Mouse (Mus musculus) midbrain, postnatal 0 days (tissue): ENCODE data around the gene Tpsab1. TPM values are rescaled to one million over a fixed set of nuclear protein-coding genes. Genes with fewer than 3 reads are reported as not detected.

Source experiments
- ATAC-seq: fragments of 200-750 bp; cut with Nextera tagmentation; 2 replicates; pipeline ENCODE4 v1.8.0; 2017; ENCODE audit warnings: moderate number of reproducible peaks, mild to moderate bottlenecking, moderate TSS enrichment, moderate library complexity; ENCODE audit not compliant: low FRiP score
- DNase-seq: peaks from one replicate; pipeline ENCODE4 v3.0.0-alpha.2; 2015; ENCODE audit warnings: low spot score
- H3K27ac ChIP-seq: fragments of 300-500 bp; sonication (generic); 2 replicates; pipeline ENCODE4 v1.5.1; 2014; ENCODE audit warnings: low read depth, mild to moderate bottlenecking, low read length, mixed read lengths
- H3K27me3 ChIP-seq: fragments of 300-500 bp; sonication (generic); 2 replicates; pipeline ENCODE4 v1.6.1; 2014; ENCODE audit warnings: low read length, control low read depth, mixed read lengths; ENCODE audit not compliant: insufficient read depth
- H3K36me3 ChIP-seq: fragments of 300-500 bp; sonication (generic); 2 replicates; pipeline ENCODE4 v1.6.1; 2014; ENCODE audit warnings: low read length, control low read depth, mixed read lengths; ENCODE audit not compliant: insufficient read depth
- H3K4me1 ChIP-seq: fragments of 300-500 bp; sonication (generic); 2 replicates; pipeline ENCODE4 v1.6.1; 2014; ENCODE audit warnings: mild to moderate bottlenecking, control low read depth, antibody characterized with exemption, low read length, mixed read lengths; ENCODE audit not compliant: insufficient read depth
- H3K4me2 ChIP-seq: fragments of 300-500 bp; sonication (generic); 2 replicates; pipeline ENCODE4 v1.6.1; 2014; ENCODE audit warnings: low read depth, mild to moderate bottlenecking, low read length, mixed read lengths; ENCODE audit not compliant: poor library complexity, severe bottlenecking
- H3K4me3 ChIP-seq: fragments of 300-500 bp; sonication (generic); 2 replicates; pipeline ENCODE4 v1.5.1; 2014; ENCODE audit warnings: low read depth, mild to moderate bottlenecking, low read length, moderate library complexity
- H3K9ac ChIP-seq: fragments of 300-500 bp; sonication (generic); replicated peaks from 2 replicates; pipeline ENCODE4 v1.6.1; 2014; ENCODE audit warnings: mild to moderate bottlenecking, low read length, moderate library complexity, mixed read lengths; ENCODE audit not compliant: poor library complexity, severe bottlenecking
- H3K9me3 ChIP-seq: fragments of 300-500 bp; sonication (generic); 2 replicates; pipeline ENCODE4 v1.6.1; 2016; ENCODE audit warnings: low read length, control low read depth
- CTCF ChIP-seq: IDR thresholded peaks from 2 replicates; pipeline ENCODE4 v1.5.1; 2016; ENCODE audit warnings: antibody characterized with exemption, mild to moderate bottlenecking
- WGBS: fragments of 180-500 bp; shearing (Covaris S2); extraction: QIAGEN DNeasy Blood & Tissue Kit; methylation state at CpG from one replicate; pipeline ENCODE4 v1.1.7; 2014; 5-methylcytosine and 5-hydroxymethylcytosine counted together
- polyA plus RNA-seq: library from polyadenylated mRNA; unstranded; fragments of >200 nt; fragmentation: Nextera tagmentation; extraction: Ambion mirVana; gene quantifications from 2 replicates; pipeline ENCODE4 v1.2.1, GENCODE M21; 2015
- total RNA-seq: library from RNA; depleted of rRNA; stranded (reverse); fragments of >200 nt; gene quantifications from 2 replicates; pipeline ENCODE4 v1.2.3, GENCODE M21; 2014; rRNA removed

Gene Tpsab1
- total and polyA plus RNA-seq, 2 experiments from 2014 or later, result not detected

DNA sequence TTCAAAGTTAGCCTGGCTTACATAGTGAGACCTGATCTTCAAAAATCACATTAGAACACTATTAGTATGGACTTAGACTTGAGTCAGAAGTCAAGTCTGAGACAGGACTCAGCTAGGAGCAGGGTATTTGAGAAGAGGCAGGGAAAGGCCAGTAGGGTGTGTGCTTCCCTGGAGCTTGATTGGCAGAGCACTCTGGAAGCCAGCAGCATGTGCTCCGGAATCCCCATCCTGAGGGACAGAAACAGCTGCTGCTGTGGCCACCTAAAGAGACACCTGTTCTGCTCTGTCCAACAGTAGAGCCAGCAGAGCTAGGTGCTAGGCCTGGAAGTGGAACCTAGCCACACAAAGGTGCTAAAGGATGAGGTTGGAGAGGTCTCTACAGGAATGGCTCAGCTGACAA, 51.3 kb downstream of the Tpsab1 start:
- WGBS, result 48% methylated on average over 1 of the region's 1 CpGs
- H3K27ac ChIP-seq, result no peak overlapping the region

DNA sequence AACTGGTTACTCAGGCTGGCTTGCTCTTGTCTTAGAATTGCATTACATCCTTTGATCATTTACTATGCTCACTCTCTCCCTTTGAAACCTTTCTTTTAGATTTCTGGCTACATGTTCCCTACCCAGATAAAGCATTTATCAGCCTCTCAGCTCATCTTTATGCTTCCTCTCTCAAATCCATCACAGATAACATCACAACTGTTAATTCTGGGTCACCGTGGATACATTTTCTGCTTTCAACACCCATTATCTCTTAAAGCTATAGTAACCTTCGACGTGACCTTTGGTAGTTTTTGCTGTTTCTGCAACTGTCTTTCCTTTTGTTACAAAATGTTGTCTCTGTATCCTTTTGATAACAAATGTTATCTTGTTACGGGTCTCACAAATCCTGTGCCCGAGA, 51.9 kb downstream of the Tpsab1 start:
- ATAC-seq, result no peak
- H3K9ac ChIP-seq, result no peak overlapping the region
- no peaks in the 10 kb centered on the region for H3K4me1 ChIP-seq
- no peaks in the 10 kb centered on the region for H3K27me3 ChIP-seq
- no peaks in the 10 kb centered on the region for H3K9me3 ChIP-seq
- no peak for TF ChIP-seq CTCF
- H3K4me2 ChIP-seq, result no peak overlapping the region
- H3K27ac ChIP-seq, result no peak overlapping the region
- no peaks in the 10 kb centered on the region for H3K36me3 ChIP-seq
- WGBS, result 72% methylated on average over 5 of the region's 5 CpGs
- H3K4me3 ChIP-seq, result no peak overlapping the region
- no peak for DNase-seq

More for the DNA sequence above, 51.3 kb downstream of the Tpsab1 start:
- no peak for TF ChIP-seq CTCF
- Histone ChIP-seq H3K36me3 (no peaks in the 10 kb centered on the region), H3K4me2 (no peak overlapping the region), H3K9me3 (no peaks in the 10 kb centered on the region), H3K4me1 (no peaks in the 10 kb centered on the region), H3K4me3 (no peak overlapping the region), H3K9ac (no peak overlapping the region), H3K27me3 (no peaks in the 10 kb centered on the region)
- DNase-seq, result no peak
- ATAC-seq, result no peak

Other genes with a start within 250 kb of the Tpsab1 start
- gene Telo2, start 229.6 kb downstream of the Tpsab1 start, total RNA-seq, result 45.0 and 56.3 TPM in 2 replicates
- 34.9 and 36.5 TPM in 2 replicates for gene Telo2, start 229.6 kb downstream of the Tpsab1 start, polyA plus RNA-seq
- gene Ptx4, start 224.8 kb downstream of the Tpsab1 start, total RNA-seq, result 0.42 TPM in 1 of 2 replicates, not detected in the other
- gene Ptx4, start 224.8 kb downstream of the Tpsab1 start, polyA plus RNA-seq, result 0.20 and 0.59 TPM in 2 replicates
- 37.9 and 39.5 TPM in 2 replicates for gene Clcn7, start 212.2 kb downstream of the Tpsab1 start, total RNA-seq
- gene Clcn7, start 212.2 kb downstream of the Tpsab1 start, polyA plus RNA-seq, result 25.5 and 26.7 TPM in 2 replicates
- not detected in 2 replicates for gene Ccdc154, start 183.1 kb downstream of the Tpsab1 start, total RNA-seq
- gene Ccdc154, start 183.1 kb downstream of the Tpsab1 start, polyA plus RNA-seq, result not detected in 2 replicates
- gene Gm38655, start 170.1 kb downstream of the Tpsab1 start, total RNA-seq, result 0.57 TPM in 1 of 2 replicates, not detected in the other
- gene Gm38655, start 170.1 kb downstream of the Tpsab1 start, polyA plus RNA-seq, result not detected in 2 replicates
- 16.8 and 17.9 TPM in 2 replicates for gene BC003965, start 161.0 kb downstream of the Tpsab1 start, total RNA-seq
- 30.2 and 30.3 TPM in 2 replicates for gene BC003965, start 161.0 kb downstream of the Tpsab1 start, polyA plus RNA-seq
- 34.1 and 34.7 TPM in 2 replicates for gene Unkl, start 157.2 kb downstream of the Tpsab1 start, total RNA-seq
- 17.3 and 19.5 TPM in 2 replicates for gene Unkl, start 157.2 kb downstream of the Tpsab1 start, polyA plus RNA-seq
- gene Gnptg, start 105.4 kb downstream of the Tpsab1 start, total RNA-seq, result 97.2 and 104 TPM in 2 replicates
- 127 and 134 TPM in 2 replicates for gene Gnptg, start 105.4 kb downstream of the Tpsab1 start, polyA plus RNA-seq
- 39.6 and 40.1 TPM in 2 replicates for gene Tsr3, start 105.4 kb downstream of the Tpsab1 start, total RNA-seq
- 74.2 and 76.2 TPM in 2 replicates for gene Tsr3, start 105.4 kb downstream of the Tpsab1 start, polyA plus RNA-seq
- gene Baiap3, start 89.2 kb downstream of the Tpsab1 start, total RNA-seq, result 94.2 and 98.4 TPM in 2 replicates
- gene Baiap3, start 89.2 kb downstream of the Tpsab1 start, polyA plus RNA-seq, result 48.4 and 49.9 TPM in 2 replicates
- gene Ube2i, start 70.9 kb downstream of the Tpsab1 start, total RNA-seq, result 444 and 524 TPM in 2 replicates
- 401 and 432 TPM in 2 replicates for gene Ube2i, start 70.9 kb downstream of the Tpsab1 start, polyA plus RNA-seq
- gene Prss34, start 47.2 kb downstream of the Tpsab1 start, total RNA-seq, result not detected in 2 replicates
- gene Prss34, start 47.2 kb downstream of the Tpsab1 start, polyA plus RNA-seq, result not detected in 2 replicates
- gene Prss28, start 36.9 kb downstream of the Tpsab1 start, total RNA-seq, result not detected in 2 replicates
- not detected in 2 replicates for gene Prss28, start 36.9 kb downstream of the Tpsab1 start, polyA plus RNA-seq
- gene Prss29, start 26.9 kb downstream of the Tpsab1 start, total RNA-seq, result not detected in 2 replicates
- not detected in 2 replicates for gene Prss29, start 26.9 kb downstream of the Tpsab1 start, polyA plus RNA-seq
- gene Tpsb2, start 20.7 kb upstream of the Tpsab1 start, total RNA-seq, result 0.28 and 1.8 TPM in 2 replicates
- gene Tpsb2, start 20.7 kb upstream of the Tpsab1 start, polyA plus RNA-seq, result 0.60 and 1.0 TPM in 2 replicates
- not detected in 2 replicates for gene Tpsg1, start 23.7 kb upstream of the Tpsab1 start, total RNA-seq
- 1.0 and 1.2 TPM in 2 replicates for gene Tpsg1, start 23.7 kb upstream of the Tpsab1 start, polyA plus RNA-seq
- gene Cacna1h, start 88.2 kb upstream of the Tpsab1 start, total RNA-seq, result 117 and 164 TPM in 2 replicates
- gene Cacna1h, start 88.2 kb upstream of the Tpsab1 start, polyA plus RNA-seq, result 7.6 and 9.5 TPM in 2 replicates
- gene Tekt4, start 109.1 kb upstream of the Tpsab1 start, total RNA-seq, result 1.9 and 5.2 TPM in 2 replicates
- gene Tekt4, start 109.1 kb upstream of the Tpsab1 start, polyA plus RNA-seq, result 2.1 and 2.3 TPM in 2 replicates
- gene Sstr5, start 151.7 kb upstream of the Tpsab1 start, total RNA-seq, result 1.9 and 2.0 TPM in 2 replicates
- gene Sstr5, start 151.7 kb upstream of the Tpsab1 start, polyA plus RNA-seq, result 1.7 and 2.4 TPM in 2 replicates
- 21.5 and 31.0 TPM in 2 replicates for gene Sox8, start 225.1 kb upstream of the Tpsab1 start, total RNA-seq
- gene Sox8, start 225.1 kb upstream of the Tpsab1 start, polyA plus RNA-seq, result 16.3 and 19.9 TPM in 2 replicates
- 27.3 and 27.6 TPM in 2 replicates for gene Lmf1, start 233.5 kb upstream of the Tpsab1 start, total RNA-seq
- 19.8 and 23.0 TPM in 2 replicates for gene Lmf1, start 233.5 kb upstream of the Tpsab1 start, polyA plus RNA-seq